Mouse (Mus musculus): ENCODE data around the gene Gabrr2.

Gabrr2 gene

DNA sequence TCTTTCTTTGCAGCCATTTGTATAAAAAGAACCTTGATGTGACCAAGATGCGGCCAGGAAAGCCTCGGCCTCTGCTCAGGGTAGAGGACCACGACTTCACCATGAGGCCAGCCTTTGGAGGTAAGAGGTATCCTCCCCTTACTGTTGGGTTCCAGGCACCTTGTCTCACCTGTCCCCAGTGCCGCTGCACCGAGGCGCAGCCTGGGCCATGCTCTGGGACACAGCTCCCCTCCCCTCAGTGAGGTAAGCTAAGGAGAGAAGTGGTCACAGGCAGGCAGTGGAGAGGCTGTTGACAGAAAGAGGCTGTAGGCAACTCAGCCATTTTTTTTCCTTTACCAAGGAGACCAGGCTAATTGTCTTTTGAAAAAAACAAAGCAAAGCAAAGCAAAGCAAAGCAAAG lies 8.5 kb downstream of the Gabrr2 start:
- no peak for DNase-seq

GRCm38 (mm10) chr4:33072526-33073161 lies 9.8 kb downstream of the Gabrr2 start:
- DNase-seq: no peak

GRCm38 (mm10) chr4:33074406-33074805 lies 11.6 kb downstream of the Gabrr2 start:
- DNase-seq: no peak

DNA sequence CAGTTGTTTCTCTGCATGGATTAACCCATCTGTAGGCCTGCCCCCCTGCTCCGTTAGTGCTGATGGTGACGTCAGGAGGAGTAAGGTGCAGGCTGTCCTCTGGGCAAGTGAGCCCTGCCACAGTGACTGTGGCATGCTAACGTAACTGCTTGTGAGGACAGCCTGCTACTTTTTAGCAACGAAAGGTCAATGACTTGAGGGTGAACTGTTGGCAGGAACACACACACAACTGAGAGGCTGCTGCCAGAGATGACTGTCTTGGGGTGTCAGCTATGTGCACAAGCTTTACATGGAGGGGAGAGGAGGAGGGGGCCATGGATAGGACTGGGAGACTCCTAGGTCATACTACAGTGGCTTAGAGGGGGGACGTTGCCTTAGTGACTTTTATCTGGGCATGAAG lies 12.1 kb downstream of the Gabrr2 start:
- DNase-seq: no peak

GRCm38 (mm10) chr4:33075776-33076524 lies 13.2 kb downstream of the Gabrr2 start:
- DNase-seq: no peak

GRCm38 (mm10) chr4:33077161-33077560 lies 14.4 kb downstream of the Gabrr2 start:
- no peak for DNase-seq

- DNase-seq: no peak
Measured at GRCm38 (mm10) chr4:33077724-33078123, 14.9 kb downstream of the Gabrr2 start.

GRCm38 (mm10) chr4:33078492-33078891 lies 15.7 kb downstream of the Gabrr2 start:
- no peak for DNase-seq

GRCm38 (mm10) chr4:33099118-33099694 lies 36.4 kb downstream of the Gabrr2 start:
- DNase-seq: no peak

DNA sequence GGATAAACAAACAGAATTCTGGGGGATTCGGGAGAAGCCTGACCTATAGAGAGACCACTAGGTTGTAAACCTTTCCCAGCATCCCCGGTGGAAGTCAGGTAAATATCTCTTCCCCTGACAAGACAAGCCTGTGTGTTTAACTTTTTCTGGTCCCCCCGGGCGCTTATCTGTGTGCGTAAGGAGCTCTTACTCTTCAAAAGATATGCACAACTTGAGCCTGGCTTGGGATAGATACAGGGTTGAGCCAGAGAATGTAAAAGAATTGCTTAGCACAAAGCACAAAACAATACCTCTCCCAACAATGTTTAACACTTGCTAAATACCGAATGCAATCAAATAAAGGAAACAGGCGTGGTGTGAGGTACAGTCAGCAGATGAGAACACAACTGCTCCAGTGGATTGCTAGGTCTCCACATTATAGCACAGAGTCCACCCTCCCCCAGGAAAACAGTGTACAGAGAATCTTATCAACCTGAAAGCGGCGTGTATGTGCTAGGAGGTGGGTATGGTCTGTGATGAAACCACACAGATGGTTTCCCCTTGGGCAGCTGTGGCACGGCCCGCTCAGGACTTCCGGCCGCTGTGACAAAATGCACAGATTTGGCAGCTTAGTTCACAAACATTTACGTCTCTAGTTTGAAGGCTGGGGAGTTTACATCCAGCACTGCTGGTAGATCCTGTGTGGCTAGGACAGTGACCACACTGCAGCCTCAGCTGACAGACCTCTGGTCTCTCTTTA lies 47.1 kb downstream of the Gabrr2 start:
- no peak for DNase-seq

DNA sequence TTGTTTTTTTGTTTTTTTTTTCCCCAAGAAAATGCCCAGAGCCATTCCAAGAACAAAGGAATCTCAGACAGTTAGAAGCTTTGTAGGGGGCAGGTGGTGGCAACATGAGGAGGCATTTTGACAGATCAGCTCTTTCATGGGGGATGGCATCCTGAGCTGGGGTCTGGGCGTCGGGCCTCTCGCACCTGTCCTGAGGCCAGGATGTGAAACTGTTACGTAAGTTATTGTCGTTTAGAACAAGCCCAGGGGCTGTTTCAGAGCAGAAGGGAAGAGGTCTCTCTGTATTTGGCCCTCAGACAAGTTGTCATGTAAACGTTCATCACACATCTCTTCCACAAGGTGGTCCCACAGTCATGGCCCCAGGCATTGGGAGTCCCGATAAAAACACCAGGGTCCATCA lies 48.0 kb downstream of the Gabrr2 start:
- DNase-seq: no peak

DNA sequence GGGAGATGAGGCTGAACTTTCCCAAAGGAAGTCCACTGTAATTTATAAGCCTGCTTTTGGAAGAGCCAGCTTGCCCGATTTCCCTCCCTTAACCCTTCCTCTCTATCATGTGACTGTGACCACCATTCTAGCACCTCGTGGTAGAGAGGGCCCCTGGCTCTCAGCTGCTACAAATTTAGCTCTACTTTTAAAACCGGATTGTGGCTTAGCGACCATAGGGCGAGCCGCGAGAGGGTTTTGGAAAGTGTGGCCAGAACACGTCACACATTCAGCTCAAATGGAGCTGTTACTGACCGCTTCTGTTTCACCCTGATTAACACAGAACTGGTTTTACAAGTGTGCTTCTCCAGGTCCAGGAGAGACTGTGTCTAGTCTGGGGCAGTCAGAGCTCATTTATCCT lies 48.6 kb downstream of the Gabrr2 start:
- no peak for DNase-seq

DNA sequence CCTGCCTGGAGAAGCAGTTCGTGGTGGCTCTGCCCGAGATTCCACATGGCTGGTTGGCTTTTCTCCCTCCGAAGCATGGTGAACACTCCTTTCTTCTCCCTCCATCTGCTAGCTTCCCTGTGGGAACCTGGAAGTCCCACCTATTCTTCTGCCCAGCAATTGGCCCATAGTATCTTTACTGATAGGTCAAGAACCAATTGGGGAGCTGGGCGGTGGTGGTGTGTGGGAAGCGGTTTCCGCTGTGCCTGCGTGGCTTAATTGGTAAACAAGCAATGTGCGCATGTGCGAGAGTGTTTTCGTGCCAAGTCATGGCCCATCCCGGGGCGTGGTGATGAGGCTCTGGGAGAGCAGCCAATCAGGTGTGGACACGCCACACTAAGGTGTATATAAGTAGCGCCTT lies 50.1 kb downstream of the Gabrr2 start:
- peak; percentile 12 for DNase-seq

- DNase-seq: peak; percentile 76
Measured at GRCm38 (mm10) chr4:33119118-33119517, 56.3 kb downstream of the Gabrr2 start.

- DNase-seq: peak; percentile 51
Measured at GRCm38 (mm10) chr4:33124493-33124892, 61.7 kb downstream of the Gabrr2 start.

GRCm38 (mm10) chr4:33125409-33126084 lies 62.7 kb downstream of the Gabrr2 start:
- peak; percentile 54 for DNase-seq

- DNase-seq: no peak
Measured at GRCm38 (mm10) chr4:33132221-33132620, 69.4 kb downstream of the Gabrr2 start, which contains the start of gene Gabrr1. TSS of gene Gabrr1 (plus strand) at chr4:33132521.
